8 mouse cellular contexts compared by ENCODE assay signal in the genomic region with DNA sequence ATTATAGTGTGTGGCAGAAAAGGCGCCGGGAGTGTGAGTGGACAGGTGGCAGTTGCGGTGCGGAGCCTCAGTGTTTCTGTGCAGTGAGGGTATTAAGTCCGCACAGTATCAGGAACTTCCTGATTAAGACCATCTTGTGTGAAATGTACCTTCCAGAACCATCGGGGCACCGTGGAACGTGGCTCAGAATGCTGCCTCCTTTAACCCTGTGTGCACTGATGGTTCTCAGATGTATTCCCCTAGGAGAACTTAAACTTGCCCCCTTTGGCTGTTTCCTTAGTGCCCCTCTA. TPM values are rescaled to one million over a fixed set of nuclear protein-coding genes. Genes with fewer than 3 reads are reported as not detected.
DNase-seq lines count a peak whose midpoint lies in the region; ATAC-seq and TF ChIP-seq lines count a peak whose summit lies in the region.

No protein-coding gene starts in this region.

- H3K36me3 ChIP-seq in heart, embryonic 14.5 days (ENCODE audit: control insufficient read depth, insufficient read depth, low read length): no peaks in the 10 kb centered on the region
- peaks cover 4% of the 10 kb centered on the region; the same call in 1 of the 2 replicates for H3K36me3 ChIP-seq in ES-E14 (ENCODE audit: control insufficient read depth, insufficient read depth, low read length, poor library complexity, severe bottlenecking)
- H3K36me3 ChIP-seq in forebrain, embryonic 16.5 days (ENCODE audit: control insufficient read depth, insufficient read depth): no peaks in the 10 kb centered on the region
- peaks cover 6% of the 10 kb centered on the region; the same call in 1 of the 2 replicates for H3K36me3 ChIP-seq in liver, postnatal 0 days (replicated peaks; ENCODE audit: insufficient read depth, low read length)

- no peak for DNase-seq in heart, postnatal 14 days
- no peak for DNase-seq in ES-E14 (ENCODE audit: low read depth, low spot score)
- DNase-seq in liver, postnatal 0 days: no peak
- DNase-seq in embryo, embryonic 10.5 days (ENCODE audit: low spot score): no peak

- H3K4me2 ChIP-seq in heart, embryonic 14.5 days (ENCODE audit: low read length): peak overlapping the region; percentile 91
- peak overlapping the region; percentile 94 for H3K4me2 ChIP-seq in forebrain, embryonic 16.5 days (ENCODE audit: low read length)
- peak overlapping the region; percentile 80 for H3K4me2 ChIP-seq in liver, postnatal 0 days (ENCODE audit: low read depth, low read length)

- H3K27ac ChIP-seq in heart, embryonic 14.5 days (replicated peaks in 1 of 2; ENCODE audit: control insufficient read depth in 1 of 2, insufficient read depth in 1 of 2, low read depth in 2 of 2, low read length in 2 of 2): peak overlapping the region; percentile 68 to 78
- H3K27ac ChIP-seq in ES-E14 (ENCODE audit: insufficient read depth, low read depth, low read length, poor library complexity, severe bottlenecking): 0 out of 2 replicates have a peak overlapping the region, but pooled peaks have one; percentile 6
- H3K27ac ChIP-seq in forebrain, embryonic 16.5 days (ENCODE audit: low read length): no peak overlapping the region
- H3K27ac ChIP-seq in liver, postnatal 0 days (ENCODE audit: low read depth): peak overlapping the region; percentile 89

- peaks cover 0 to 9% of the 10 kb centered on the region in 2 experiments; a peak in 1 of 4 replicates for H3K4me1 ChIP-seq in heart, embryonic 14.5 days (ENCODE audit: control insufficient read depth in 2 of 2, insufficient read depth in 2 of 2, low read length in 2 of 2)
- H3K4me1 ChIP-seq in ES-E14 (ENCODE audit: control insufficient read depth in 2 of 2, insufficient read depth in 2 of 2, low read length in 2 of 2, poor library complexity in 1 of 2): no peaks in the 10 kb centered on the region
- H3K4me1 ChIP-seq in forebrain, embryonic 16.5 days (replicated peaks; ENCODE audit: control insufficient read depth, insufficient read depth, low read length): peaks cover 13% of the 10 kb centered on the region
- peaks cover 4% of the 10 kb centered on the region; the same call in 1 of the 2 replicates for H3K4me1 ChIP-seq in liver, postnatal 0 days (ENCODE audit: insufficient read depth)

- ATAC-seq in heart, embryonic 14.5 days (ENCODE audit: insufficient number of reproducible peaks, insufficient read depth, low FRiP score, low read depth): no peak
- peak; percentile 11; the same call in 1 of the 2 replicates for ATAC-seq in forebrain, embryonic 16.5 days
- no peak for ATAC-seq in liver, postnatal 0 days
- no peak for ATAC-seq in megakaryocyte-erythroid progenitor cell, adult 5-6 weeks (replicated peaks; ENCODE audit: low FRiP score, low TSS enrichment, poor library complexity, severe bottlenecking)
- ATAC-seq in CD4-positive, CD25-positive, alpha-beta regulatory T cell, adult 4 months: no peak

- under 1% methylated on average over 8 of the region's 8 CpGs for WGBS in heart, embryonic 14.5 days
- WGBS in forebrain, embryonic 16.5 days: under 1% methylated on average over 8 of the region's 8 CpGs
- WGBS in liver, postnatal 0 days (ENCODE audit: insufficient replicate concordance): 0% methylated on average over 8 of the region's 8 CpGs

- peak overlapping the region; percentile 80 to 86 for H3K4me3 ChIP-seq in heart, embryonic 14.5 days (ENCODE audit: control insufficient read depth in 1 of 2, insufficient read depth in 1 of 2, low read depth in 1 of 2, low read length in 2 of 2)
- peak overlapping the region; percentile 82 to 97 for H3K4me3 ChIP-seq in ES-E14 (ENCODE audit: insufficient read depth in 1 of 2, low read depth in 1 of 2, low read length in 2 of 2, poor library complexity in 1 of 2, severe bottlenecking in 1 of 2)
- H3K4me3 ChIP-seq in forebrain, embryonic 16.5 days (replicated peaks; ENCODE audit: low read length): peak overlapping the region; percentile 95
- peak overlapping the region; percentile 77 for H3K4me3 ChIP-seq in liver, postnatal 0 days (ENCODE audit: low read depth, low read length)

- no peak for TF ChIP-seq EP300 in liver, postnatal 0 days (IDR thresholded peaks at IDR 0.05; ENCODE audit: low read depth)

- no peak for TF ChIP-seq CTCF in liver, postnatal 0 days (IDR thresholded peaks at IDR 0.05; ENCODE audit: low read depth)

- intact Hi-C loops in heart, postnatal 14 days (cut with DNase I): no loop called here

- no peaks in the 10 kb centered on the region for H3K27me3 ChIP-seq in heart, embryonic 14.5 days (ENCODE audit: control insufficient read depth, insufficient read depth, low read length)
- no peaks in the 10 kb centered on the region for H3K27me3 ChIP-seq in forebrain, embryonic 16.5 days (replicated peaks; ENCODE audit: control insufficient read depth, insufficient read depth, low read length)
- H3K27me3 ChIP-seq in liver, postnatal 0 days (ENCODE audit: insufficient read depth, low read length): no peaks in the 10 kb centered on the region

- H3K9me3 ChIP-seq in heart, embryonic 14.5 days (ENCODE audit: control insufficient read depth, low read length): no peaks in the 10 kb centered on the region
- no peaks in the 10 kb centered on the region for H3K9me3 ChIP-seq in ES-E14 (ENCODE audit: control insufficient read depth, insufficient read depth, low read depth, low read length)
- no peaks in the 10 kb centered on the region for H3K9me3 ChIP-seq in forebrain, embryonic 16.5 days (ENCODE audit: control insufficient read depth, low read length)
- no peaks in the 10 kb centered on the region for H3K9me3 ChIP-seq in liver, postnatal 0 days (ENCODE audit: low read length)

- peak overlapping the region; percentile 92 for H3K9ac ChIP-seq in heart, embryonic 14.5 days (ENCODE audit: low read length)
- H3K9ac ChIP-seq in ES-E14 (ENCODE audit: insufficient read depth, low read depth, low read length, poor library complexity, severe bottlenecking): peak overlapping the region; percentile 99
- peak overlapping the region; percentile 96 for H3K9ac ChIP-seq in forebrain, embryonic 16.5 days (replicated peaks; ENCODE audit: low read depth, low read length)
- peak overlapping the region; percentile 82 for H3K9ac ChIP-seq in liver, postnatal 0 days (replicated peaks)

- in situ Hi-C loops in ES-E14 (cut with MboI; ENCODE audit: low sequenced_read_pairs in 2 of 2, unreplicated experiment in 2 of 2): no loop called here

RNA-seq across cellular contexts. Expression of a gene that starts 0.6 kb away (rescaled TPM):
- 38.2 and 40.8 TPM in 2 replicates for polyA plus RNA-seq in heart, embryonic 14.5 days (2014; fragmentation: Nextera tagmentation; extraction: Ambion mirVana)
- 10 to 100 TPM; 28.1 to 29.3 TPM for total RNA-seq in heart, postnatal 14 days (2021)
- 21.0 and 23.0 TPM in 2 replicates for total RNA-seq in ES-E14 (2012; rRNA removed)
- 34.6 and 36.5 TPM in 2 replicates for polyA plus RNA-seq in forebrain, embryonic 16.5 days (2015; fragmentation: Nextera tagmentation; extraction: Ambion mirVana)
- polyA plus RNA-seq in liver, postnatal 0 days (2015; fragmentation: Nextera tagmentation; extraction: Ambion mirVana): 17.9 and 18.4 TPM in 2 replicates
- 39.7 and 53.5 TPM in 2 replicates for total RNA-seq in megakaryocyte-erythroid progenitor cell, adult 5-6 weeks (2014; fragmentation: Nextera tagmentation)
- total RNA-seq in megakaryocyte-erythroid progenitor cell, adult 5-6 weeks (2017): 8.3 and 13.0 TPM in 2 replicates
- polyA plus RNA-seq in CD4-positive, CD25-positive, alpha-beta regulatory T cell, adult 4 months (2017; shearing (Covaris generic)): 10 to 100 TPM; 28.7 to 33.1 TPM

RNA-seq across cellular contexts. Expression of a gene that starts 16.7 kb away (rescaled TPM):
- 0.11 TPM in 1 of 2 replicates, not detected in the other for polyA plus RNA-seq in heart, embryonic 14.5 days (2014; fragmentation: Nextera tagmentation; extraction: Ambion mirVana)
- under 1 TPM; 0.32 to 0.41 TPM for total RNA-seq in heart, postnatal 14 days (2021)
- 0.27 and 0.48 TPM in 2 replicates for total RNA-seq in ES-E14 (2012; rRNA removed)
- 15.7 and 19.1 TPM in 2 replicates for polyA plus RNA-seq in forebrain, embryonic 16.5 days (2015; fragmentation: Nextera tagmentation; extraction: Ambion mirVana)
- polyA plus RNA-seq in liver, postnatal 0 days (2015; fragmentation: Nextera tagmentation; extraction: Ambion mirVana): 0.08 TPM in 2 replicates
- total RNA-seq in megakaryocyte-erythroid progenitor cell, adult 5-6 weeks (2014; fragmentation: Nextera tagmentation): 0.83 TPM in 1 of 2 replicates, not detected in the other
- total RNA-seq in megakaryocyte-erythroid progenitor cell, adult 5-6 weeks (2017): not detected in 2 replicates
- polyA plus RNA-seq in CD4-positive, CD25-positive, alpha-beta regulatory T cell, adult 4 months (2017; shearing (Covaris generic)): not detected

RNA-seq across cellular contexts. Expression of a gene that starts 21.7 kb away (rescaled TPM):
- 220 and 227 TPM in 2 replicates for polyA plus RNA-seq in heart, embryonic 14.5 days (2014; fragmentation: Nextera tagmentation; extraction: Ambion mirVana)
- 100 to 1,000 TPM; 298 to 315 TPM for total RNA-seq in heart, postnatal 14 days (2021)
- 47.0 and 58.3 TPM in 2 replicates for total RNA-seq in ES-E14 (2012; rRNA removed)
- polyA plus RNA-seq in forebrain, embryonic 16.5 days (2015; fragmentation: Nextera tagmentation; extraction: Ambion mirVana): 107 and 119 TPM in 2 replicates
- polyA plus RNA-seq in liver, postnatal 0 days (2015; fragmentation: Nextera tagmentation; extraction: Ambion mirVana): 194 and 203 TPM in 2 replicates
- total RNA-seq in megakaryocyte-erythroid progenitor cell, adult 5-6 weeks (2014; fragmentation: Nextera tagmentation): 50.1 and 62.9 TPM in 2 replicates
- 52.5 and 85.0 TPM in 2 replicates for total RNA-seq in megakaryocyte-erythroid progenitor cell, adult 5-6 weeks (2017)
- 10 to 100 TPM; 69.1 to 90.2 TPM for polyA plus RNA-seq in CD4-positive, CD25-positive, alpha-beta regulatory T cell, adult 4 months (2017; shearing (Covaris generic))

RNA-seq across cellular contexts. Expression of a gene that starts 22.4 kb away (rescaled TPM):
- 12.4 and 12.5 TPM in 2 replicates for polyA plus RNA-seq in heart, embryonic 14.5 days (2014; fragmentation: Nextera tagmentation; extraction: Ambion mirVana)
- 1 to 10 TPM; 3.6 to 3.9 TPM for total RNA-seq in heart, postnatal 14 days (2021)
- 9.1 and 15.5 TPM in 2 replicates for total RNA-seq in ES-E14 (2012; rRNA removed)
- 6.6 and 7.8 TPM in 2 replicates for polyA plus RNA-seq in forebrain, embryonic 16.5 days (2015; fragmentation: Nextera tagmentation; extraction: Ambion mirVana)
- polyA plus RNA-seq in liver, postnatal 0 days (2015; fragmentation: Nextera tagmentation; extraction: Ambion mirVana): 14.0 and 17.5 TPM in 2 replicates
- 15.1 and 22.1 TPM in 2 replicates for total RNA-seq in megakaryocyte-erythroid progenitor cell, adult 5-6 weeks (2014; fragmentation: Nextera tagmentation)
- 4.1 and 6.9 TPM in 2 replicates for total RNA-seq in megakaryocyte-erythroid progenitor cell, adult 5-6 weeks (2017)
- polyA plus RNA-seq in CD4-positive, CD25-positive, alpha-beta regulatory T cell, adult 4 months (2017; shearing (Covaris generic)): 1 to 10 TPM; 2.4 to 3.7 TPM

RNA-seq across cellular contexts. Expression of a gene that starts 26.6 kb away (rescaled TPM):
- not detected in 2 replicates for polyA plus RNA-seq in heart, embryonic 14.5 days (2014; fragmentation: Nextera tagmentation; extraction: Ambion mirVana)
- not detected for total RNA-seq in heart, postnatal 14 days (2021)
- total RNA-seq in ES-E14 (2012; rRNA removed): not detected in 2 replicates
- polyA plus RNA-seq in forebrain, embryonic 16.5 days (2015; fragmentation: Nextera tagmentation; extraction: Ambion mirVana): not detected in 2 replicates
- not detected in 2 replicates for polyA plus RNA-seq in liver, postnatal 0 days (2015; fragmentation: Nextera tagmentation; extraction: Ambion mirVana)
- not detected in 2 replicates for total RNA-seq in megakaryocyte-erythroid progenitor cell, adult 5-6 weeks (2014; fragmentation: Nextera tagmentation)
- total RNA-seq in megakaryocyte-erythroid progenitor cell, adult 5-6 weeks (2017): not detected in 2 replicates
- not detected for polyA plus RNA-seq in CD4-positive, CD25-positive, alpha-beta regulatory T cell, adult 4 months (2017; shearing (Covaris generic))

Comparison
In these comparisons a context has a peak if more than half of its experiments do, and no peak if none do; other contexts are left out.
1. RNA of a gene that starts 16.7 kb away (polyA plus RNA-seq): 15.7 to 19.1 TPM in forebrain, embryonic 16.5 days; 0.11 TPM in heart, embryonic 14.5 days, 0.08 TPM in liver, postnatal 0 days and not detected in CD4-positive, CD25-positive, alpha-beta regulatory T cell, adult 4 months; every median in the first group is over 10 times any median in the second.
2. Peak in every context shown above with its lines, with median percentiles within 50 percentile points of each other: H3K4me2 ChIP-seq, H3K4me3 ChIP-seq and H3K9ac ChIP-seq.